Mouse (Mus musculus) mesoderm, embryonic 11.5 days (tissue): ENCODE data around the gene Iqch.

ENCODE experiments used
- DNase-seq: peaks from one replicate; pipeline ENCODE4 v3.0.0-alpha.2; 2012; ENCODE audit warnings: low read depth, low spot score

Iqch gene

GRCm38 (mm10) chr9:63602043-63602939 is at the start of gene Iqch, which contains the start of gene Aagab:
Gene Iqch, minus strand, starts transcription at chr9:63602493.
Gene Aagab, plus strand, starts transcription at chr9:63602660.
- DNase-seq: peak; percentile 98

- no peak for DNase-seq
Measured at GRCm38 (mm10) chr9:63651594-63651993, 49.3 kb upstream of the Iqch start.

DNA sequence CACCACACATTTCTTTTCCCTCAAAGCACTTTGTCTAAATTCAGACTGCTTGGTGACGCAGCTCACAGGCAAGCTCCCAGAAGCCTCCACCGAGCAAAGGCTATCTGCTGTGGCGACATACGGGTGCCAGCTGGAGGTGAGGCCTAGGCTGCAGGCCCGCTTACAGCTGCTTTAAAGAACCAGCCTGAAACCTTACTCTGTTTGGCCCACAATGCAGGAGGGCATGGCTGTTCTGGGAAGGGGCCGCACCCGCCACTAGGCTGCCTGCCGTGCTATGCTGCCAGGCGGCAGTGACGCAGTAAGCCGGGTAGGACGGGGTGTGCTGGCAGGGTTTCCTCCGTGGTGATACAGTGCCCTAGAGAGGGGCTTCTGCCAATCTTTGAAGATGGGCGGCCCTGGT is 48.6 kb upstream of the Iqch start:
- no peak for DNase-seq

- DNase-seq: no peak
Measured at GRCm38 (mm10) chr9:63649841-63650545, 47.7 kb upstream of the Iqch start.

DNA sequence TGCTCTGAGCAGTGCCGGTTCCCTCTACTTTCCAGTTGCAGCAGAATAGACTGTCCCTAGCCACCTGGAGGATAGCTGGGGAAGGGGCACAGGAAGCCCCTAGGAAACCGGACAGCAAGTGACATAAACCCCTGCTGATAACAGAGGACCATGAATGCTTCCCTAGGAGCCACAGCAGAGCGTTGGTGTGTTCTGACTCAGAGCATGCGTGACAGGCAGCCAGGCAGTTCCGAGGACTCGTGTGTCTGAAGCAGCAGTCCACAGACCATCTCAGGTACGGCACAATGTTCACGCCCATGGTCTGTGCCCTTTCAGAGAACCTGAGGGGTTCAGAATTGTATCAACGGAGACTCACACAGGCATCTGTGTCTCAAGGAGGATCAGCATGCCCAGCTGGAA is 46.2 kb upstream of the Iqch start:
- DNase-seq: no peak

GRCm38 (mm10) chr9:63647581-63648519 is 45.6 kb upstream of the Iqch start:
- no peak for DNase-seq

DNA sequence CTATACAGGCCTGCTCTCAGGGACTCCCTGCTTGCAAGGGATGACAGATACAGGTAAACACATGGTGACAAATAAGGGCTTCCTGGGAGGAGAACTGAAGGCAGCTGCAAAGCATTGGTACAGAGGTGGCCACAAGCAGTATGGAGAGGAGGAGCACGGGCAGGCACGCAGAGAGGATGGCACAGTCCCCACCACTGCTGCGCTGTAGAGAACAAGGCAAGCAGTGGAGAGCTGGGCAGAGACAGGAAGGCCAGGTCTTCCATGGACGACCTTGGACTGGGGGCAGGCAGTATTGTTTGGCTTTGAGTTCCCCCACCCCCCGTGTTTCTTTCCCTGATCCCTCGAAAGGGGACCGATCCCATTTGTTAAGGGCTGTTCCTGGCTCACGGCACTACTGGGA is 42.8 kb upstream of the Iqch start:
- DNase-seq: no peak

DNA sequence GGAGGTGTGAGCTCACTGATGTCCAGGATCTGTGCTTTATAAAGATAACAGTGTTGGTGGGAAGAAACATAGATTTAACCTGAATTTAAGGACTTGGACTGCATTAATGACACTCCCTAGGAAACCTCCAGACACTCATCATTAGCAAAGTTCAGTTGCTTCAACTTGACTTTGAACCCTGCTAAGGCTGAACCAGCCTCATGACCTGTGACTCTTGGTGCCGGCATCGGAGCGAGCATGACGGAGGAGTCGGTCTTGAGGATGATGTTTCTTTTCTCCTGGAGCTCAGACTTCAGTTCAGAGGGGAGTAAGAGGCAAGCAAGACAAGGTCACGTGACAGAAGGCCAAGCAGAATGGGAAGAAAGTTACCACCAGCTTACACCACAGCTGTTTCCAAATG is 41.7 kb upstream of the Iqch start:
- no peak for DNase-seq

DNA sequence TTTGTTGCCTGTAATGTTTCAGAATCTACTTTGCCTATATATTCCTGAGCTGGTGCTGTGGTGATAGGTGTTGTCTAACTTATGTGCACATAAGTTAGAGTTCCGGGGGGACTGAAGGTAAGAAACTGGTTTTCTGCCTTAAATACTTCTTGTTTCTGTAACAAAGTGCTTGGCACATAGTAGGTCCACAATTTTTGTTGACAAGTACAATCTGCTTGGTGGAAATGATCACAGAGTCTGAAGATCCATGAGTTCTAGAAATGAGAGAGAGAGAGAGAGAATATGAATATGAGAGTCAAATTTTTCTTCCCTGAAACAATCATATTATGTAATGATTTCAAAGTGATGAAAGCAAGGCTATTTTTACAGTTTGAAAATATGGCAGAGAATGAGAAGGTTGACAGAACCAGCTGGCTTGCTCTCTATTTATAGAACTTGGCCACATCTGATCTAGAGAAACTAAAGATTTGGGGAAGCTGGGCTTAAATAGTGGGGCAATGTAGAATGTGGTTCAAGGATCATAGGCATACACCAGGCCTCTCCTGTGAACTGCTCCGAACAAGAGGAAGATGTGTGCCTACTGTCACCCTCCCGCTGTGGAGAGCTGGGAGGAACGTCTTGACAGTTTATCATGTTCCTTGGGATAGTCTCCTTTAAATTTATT is 39.8 kb upstream of the Iqch start:
- no peak for DNase-seq

- no peak for DNase-seq
Measured at GRCm38 (mm10) chr9:63636113-63636512, 33.8 kb upstream of the Iqch start.

- DNase-seq: no peak
Measured at GRCm38 (mm10) chr9:63633334-63633733, 31.0 kb upstream of the Iqch start.

DNA sequence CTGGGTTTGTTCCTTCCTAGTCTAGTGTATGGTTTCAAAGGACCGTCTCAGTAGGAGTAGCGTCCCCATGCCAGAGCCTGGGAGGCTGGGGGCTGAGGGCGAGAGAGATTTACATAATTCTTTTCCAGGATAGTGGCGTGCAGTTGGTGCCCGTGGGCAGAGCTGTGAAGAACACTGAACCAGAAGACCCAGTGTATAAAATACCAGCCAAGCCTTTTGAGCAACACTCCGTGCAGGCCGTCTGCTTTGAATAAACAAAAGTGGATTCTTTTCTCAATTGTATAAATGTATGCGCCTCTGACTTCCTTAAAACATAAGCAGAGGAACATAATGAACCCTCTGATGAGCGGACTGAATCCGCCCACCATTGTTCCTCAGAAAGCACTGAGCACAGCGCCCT is 30.6 kb upstream of the Iqch start:
- DNase-seq: no peak

DNA sequence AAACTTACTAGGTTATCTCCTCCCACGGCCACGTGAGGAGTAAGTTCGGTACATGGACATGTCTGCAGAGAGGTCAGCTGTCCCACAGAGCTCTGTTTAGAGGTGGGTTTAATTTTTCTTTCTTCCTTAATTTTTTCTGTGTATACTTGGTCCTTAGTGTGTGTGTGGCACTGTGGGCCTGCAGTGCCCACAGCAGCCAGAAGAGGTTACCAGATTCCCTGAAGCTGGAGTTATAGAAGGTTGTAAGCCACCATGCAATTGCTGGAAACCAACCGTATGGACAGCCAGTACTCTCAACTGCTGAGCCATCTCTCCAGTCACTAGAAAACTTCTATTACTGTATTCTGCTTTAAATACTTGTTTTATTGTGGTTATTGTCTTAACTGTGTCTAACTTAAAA is 29.8 kb upstream of the Iqch start:
- DNase-seq: no peak

GRCm38 (mm10) chr9:63625090-63625756 is 22.9 kb upstream of the Iqch start:
- DNase-seq: no peak

DNA sequence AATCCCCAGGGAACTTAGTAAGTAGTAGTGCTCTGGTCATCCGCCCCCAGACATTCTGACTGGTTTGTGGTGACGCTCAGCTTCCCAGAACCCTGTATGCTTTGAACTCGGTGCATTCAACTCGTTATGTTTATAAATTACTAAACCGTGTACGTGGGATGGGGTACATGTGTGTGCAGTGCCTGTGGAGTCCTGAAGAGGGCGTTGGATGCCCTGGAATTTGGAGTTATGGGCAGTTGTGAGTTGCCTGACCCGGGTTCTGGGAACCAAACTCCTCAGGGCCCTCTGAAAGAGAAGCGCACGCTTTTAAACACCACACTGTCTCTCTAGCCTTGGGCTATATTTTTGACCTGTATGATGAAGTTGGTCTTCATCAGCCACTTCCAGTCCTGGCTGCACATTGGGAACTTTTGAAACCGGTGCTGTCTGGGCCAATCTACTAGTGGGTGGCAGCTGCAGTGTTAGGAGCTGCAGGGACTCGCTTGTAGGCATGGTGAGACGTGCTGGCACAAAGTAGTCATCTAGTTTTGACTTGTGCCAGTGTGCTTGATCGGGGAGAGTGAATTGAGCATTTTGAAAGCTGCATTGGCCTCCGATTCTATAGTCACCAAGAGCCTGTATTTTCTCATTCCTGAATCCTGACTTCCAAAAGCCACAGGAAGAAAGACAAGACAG is 21.7 kb upstream of the Iqch start:
- DNase-seq: no peak

DNA sequence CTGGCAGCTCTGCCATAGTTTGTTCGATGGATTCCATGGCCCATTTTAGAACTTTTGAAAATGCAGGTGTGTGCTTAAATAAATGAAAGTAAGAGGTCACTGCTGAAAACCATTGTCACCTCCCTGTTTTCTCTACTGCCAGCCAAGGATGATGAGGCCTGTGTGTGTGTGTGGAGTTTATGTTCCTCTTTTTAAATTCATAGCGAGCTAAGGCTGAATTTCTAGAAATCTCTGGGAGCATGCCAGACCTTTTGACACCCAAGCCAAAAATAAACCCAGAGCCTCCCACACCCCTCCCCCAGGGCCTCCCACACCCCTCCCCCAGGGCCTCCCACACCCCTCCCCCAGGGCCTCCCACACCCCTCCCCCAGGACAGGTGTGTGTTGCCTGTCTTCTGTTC is 15.7 kb upstream of the Iqch start:
- DNase-seq: no peak

GRCm38 (mm10) chr9:63614018-63614985 is 12.0 kb upstream of the Iqch start:
- DNase-seq: no peak

DNA sequence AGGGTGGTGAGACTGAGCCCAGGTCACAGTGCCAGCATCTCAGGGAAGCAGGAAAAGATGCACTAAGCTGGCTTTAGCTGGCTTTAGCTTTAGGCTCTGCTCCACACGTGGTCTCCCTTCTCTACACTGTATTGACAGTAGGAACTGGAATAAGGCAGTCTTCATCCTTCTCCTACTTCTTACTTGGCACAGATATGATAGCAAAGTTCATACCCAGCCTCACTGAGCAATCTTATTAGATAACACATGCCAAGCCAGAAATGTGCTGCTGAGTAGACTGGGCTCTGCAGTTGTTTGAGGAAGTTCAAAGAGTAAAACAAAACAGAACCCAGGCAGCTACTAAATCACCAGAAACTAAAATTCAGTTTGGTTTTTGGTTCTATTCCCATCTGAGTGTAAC is 11.3 kb upstream of the Iqch start:
- no peak for DNase-seq
